Mouse (Mus musculus): ENCODE data around the gene Vmn1r235. TPM values are rescaled to one million over a fixed set of nuclear protein-coding genes. Genes with fewer than 3 reads are reported as not detected.

Vmn1r235 gene
- not detected in 2 replicates for polyA plus RNA-seq (2012; rRNA removed)

GRCm38 (mm10) chr17:21256111-21256510 lies at the start of gene Vmn1r235:
Gene Vmn1r235 (plus strand): TSS chr17:21256411.

GRCm38 (mm10) chr17:21225787-21226186 lies 30.4 kb upstream of the Vmn1r235 start, which contains the start of gene Vmn1r234:
Gene Vmn1r234 (plus strand): TSS chr17:21226087.

DNA sequence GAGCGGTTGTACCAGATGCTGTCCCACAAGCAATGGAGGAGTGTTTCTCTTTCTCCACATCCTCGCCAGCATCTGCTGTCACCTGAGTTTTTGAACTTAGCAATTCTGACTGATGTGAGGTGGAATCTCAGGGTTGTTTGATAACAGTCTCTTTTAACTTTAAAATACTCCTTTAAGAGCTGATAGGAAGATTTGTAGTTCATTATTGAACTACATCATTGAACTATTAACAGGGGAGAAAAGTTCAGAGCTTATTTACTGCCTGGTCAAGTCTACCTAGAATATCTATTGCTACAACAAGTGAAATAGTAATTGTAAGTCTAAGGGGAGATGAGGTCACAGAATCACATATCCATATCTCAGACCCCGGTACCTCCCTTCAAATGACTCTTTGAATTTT lies 26.4 kb downstream of the Vmn1r235 start, which contains the start of gene Vmn1r236:
Gene Vmn1r236, plus strand, starts transcription at position 301 of the 400 bp plus-strand sequence.

DNA sequence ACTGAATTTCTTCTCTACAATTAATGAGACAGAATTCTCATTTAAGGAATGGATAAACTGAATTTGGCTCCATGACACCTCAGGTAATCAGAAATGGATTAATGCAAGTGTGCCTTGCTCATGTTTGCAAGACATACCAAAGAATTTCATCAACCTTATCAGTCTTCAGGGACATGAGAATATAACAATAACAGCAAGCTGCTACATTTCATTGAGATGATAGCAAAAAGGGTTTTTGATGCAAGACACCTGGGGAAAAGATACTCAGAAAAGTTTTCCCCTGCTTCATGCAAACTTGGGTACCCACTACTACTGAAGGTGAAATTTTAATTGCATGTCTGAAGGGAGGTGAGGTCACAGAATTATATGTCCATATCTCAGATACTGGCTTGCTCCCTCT lies 55.4 kb downstream of the Vmn1r235 start, which contains the start of gene Vmn1r237:
Gene Vmn1r237, plus strand, starts transcription at position 301 of the 400 bp plus-strand sequence.

Other genes with a start within 250 kb of the Vmn1r235 start
- gene Zfp160, start 247.5 kb upstream of the Vmn1r235 start, polyA plus RNA-seq (2012; rRNA removed), result 0.15 and 0.23 TPM in 2 replicates
- gene Vmn1r234, start 30.3 kb upstream of the Vmn1r235 start, polyA plus RNA-seq (2012; rRNA removed), result not detected in 2 replicates
- gene Vmn1r236, start 26.5 kb downstream of the Vmn1r235 start, polyA plus RNA-seq (2012; rRNA removed), result not detected in 2 replicates
- gene Vmn1r237, start 55.5 kb downstream of the Vmn1r235 start, polyA plus RNA-seq (2012; rRNA removed), result not detected in 2 replicates
- gene Zfp677, start 127.3 kb downstream of the Vmn1r235 start, polyA plus RNA-seq (2012; rRNA removed), result 0.02 TPM in 1 of 2 replicates, not detected in the other
- gene Zfp54, start 166.8 kb downstream of the Vmn1r235 start, polyA plus RNA-seq (2012; rRNA removed), result not detected in 2 replicates
- gene Zfp51, start 194.0 kb downstream of the Vmn1r235 start, polyA plus RNA-seq (2012; rRNA removed), result 0.02 and 0.10 TPM in 2 replicates
- gene Zfp53, start 232.6 kb downstream of the Vmn1r235 start, polyA plus RNA-seq (2012; rRNA removed), result 0.86 and 0.95 TPM in 2 replicates